1 mouse cellular context compared by ENCODE assay signal in genomic region chr9:83485357-83485756, GRCm38 (mm10).
TF ChIP-seq lines count a peak whose summit lies in the region.

No protein-coding gene starts in this region.

TF ChIP-seq in CH12.LX, 34 proteins besides CTCF, POLR2A, EP300 and RAD21 (continued from another document):
- TF ChIP-seq GABPA (IDR thresholded peaks at IDR 0.05; ENCODE audit: insufficient replicate concordance, low read depth, low read length), result no peak
- no peak; the same call in 1 of the 2 replicates for TF ChIP-seq HCFC1 (IDR thresholded peaks at IDR 0.05; ENCODE audit: low read depth, low read length)
TF ChIP-seq in CH12.LX: peak in this region for 12.
